Mouse (Mus musculus) thymus, adult 2 months (tissue): ENCODE results near the gene Tmem255b.

Source experiments
- CTCF ChIP-seq: fragments of 200-500 bp; IDR thresholded peaks from 2 replicates; pipeline ENCODE4 v1.5.1; 2012; ENCODE audit warnings: mild to moderate bottlenecking, control low read depth, low read length, moderate library complexity, borderline replicate concordance; ENCODE audit not compliant: control insufficient read depth, poor library complexity, insufficient read depth; ENCODE audit errors: extremely low read depth
- POLR2A ChIP-seq: fragments of 200-500 bp; IDR thresholded peaks from 2 replicates; pipeline ENCODE4 v1.6.1; 2012; ENCODE audit warnings: mild to moderate bottlenecking, low read length, control low read depth, moderate library complexity; ENCODE audit not compliant: control insufficient read depth, poor library complexity, insufficient read depth; ENCODE audit errors: extremely low read depth

DNA sequence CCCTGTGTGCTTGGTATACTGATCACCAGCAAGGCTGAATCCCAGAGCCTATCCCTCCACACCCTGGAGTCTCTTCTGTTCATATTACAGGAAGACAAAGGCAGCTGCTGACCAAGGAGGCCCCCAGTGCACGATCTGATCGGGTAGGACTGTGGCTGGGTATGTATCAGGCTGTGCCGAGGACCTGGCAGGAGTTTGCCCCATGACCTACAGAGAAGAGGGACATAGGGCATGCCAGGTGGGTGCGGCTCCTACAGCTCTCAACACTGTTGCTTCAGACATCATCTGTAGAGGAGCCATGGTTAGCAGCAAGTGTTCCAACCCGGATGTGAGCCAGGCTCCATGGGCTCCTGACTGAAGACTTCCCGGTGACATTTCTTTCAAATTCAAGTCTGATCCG, 41.1 kb upstream of the Tmem255b start:
- no peak for TF ChIP-seq CTCF
- no peak for TF ChIP-seq POLR2A
